Mouse (Mus musculus) spleen, adult 18-20 months (tissue): ENCODE data around the gene Ndst2.

Experiments
- DNase-seq, 2 experiments: peaks; one replicate each; pipeline ENCODE4 v3.0.0; 2022; ENCODE audit warnings: mixed read lengths in 2 of 2

Ndst2 gene

DNA sequence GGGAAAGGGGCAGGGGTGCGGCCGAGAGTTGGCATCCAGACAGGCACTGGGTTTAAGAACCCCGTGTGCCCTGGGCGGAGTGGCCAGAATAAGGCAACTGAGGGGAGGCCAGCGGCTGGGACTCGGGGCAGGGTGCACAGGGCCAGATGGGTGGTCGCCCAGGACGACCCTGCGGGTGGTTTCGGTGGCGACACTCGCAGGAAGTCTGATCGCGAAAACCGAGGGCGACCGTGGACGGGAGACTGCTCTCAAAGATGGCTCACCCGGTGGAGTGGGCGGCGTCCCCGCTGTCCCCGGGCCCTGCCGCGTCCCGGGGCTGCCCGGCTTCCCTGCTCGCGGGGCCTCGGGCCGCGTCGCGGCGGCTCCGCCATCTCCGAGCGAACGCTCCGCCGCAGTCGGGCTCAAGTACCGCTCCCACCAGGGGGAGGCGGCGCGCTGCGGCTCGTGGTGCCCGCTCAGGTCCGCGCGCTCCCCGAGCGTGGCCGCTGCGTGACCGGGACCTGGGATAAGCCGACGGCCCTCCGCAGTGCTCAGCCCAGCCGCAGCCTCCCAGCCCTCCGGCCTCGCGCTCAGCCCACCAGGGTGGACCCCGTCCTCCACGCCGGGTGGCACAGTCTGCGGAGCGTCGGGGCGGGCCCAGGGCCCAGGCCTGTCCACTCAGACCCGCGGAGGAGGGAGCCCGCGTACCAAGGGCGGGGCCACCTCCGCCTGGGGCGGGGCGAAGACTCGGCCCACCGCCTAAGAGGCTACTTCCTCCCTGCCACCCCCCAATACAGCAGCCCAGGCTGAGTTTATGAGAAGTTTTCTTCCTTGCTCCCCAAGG lies at the start of gene Ndst2:
Ndst2 (minus strand) TSS at position 611 of the 823 bp plus-strand sequence.
- peak; percentile 84 to 87 for DNase-seq

GRCm38 (mm10) chr14:20783526-20783925 lies 49.2 kb upstream of the Ndst2 start:
- no peak for DNase-seq

DNA sequence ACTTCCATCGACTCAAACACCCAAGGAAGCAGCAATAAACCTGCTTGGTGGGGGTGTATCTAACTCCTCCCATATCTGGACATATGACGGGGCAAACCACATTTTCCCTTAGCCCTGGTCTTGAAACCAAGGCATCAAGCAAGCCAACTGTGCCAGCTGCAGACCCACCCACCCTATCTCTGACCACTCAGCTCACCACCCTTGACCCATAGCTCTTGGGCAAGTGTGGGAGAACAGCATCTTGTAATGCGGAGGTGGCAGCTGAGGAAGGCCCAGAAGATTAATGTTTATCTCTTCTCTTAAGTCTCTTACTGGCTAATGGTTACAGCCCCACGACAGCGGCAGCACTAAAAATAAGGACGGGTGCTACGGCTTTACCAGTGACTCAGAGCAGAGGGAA lies 48.5 kb upstream of the Ndst2 start:
- no peak for DNase-seq

GRCm38 (mm10) chr14:20780217-20780616 lies 45.9 kb upstream of the Ndst2 start:
- DNase-seq = no peak

DNA sequence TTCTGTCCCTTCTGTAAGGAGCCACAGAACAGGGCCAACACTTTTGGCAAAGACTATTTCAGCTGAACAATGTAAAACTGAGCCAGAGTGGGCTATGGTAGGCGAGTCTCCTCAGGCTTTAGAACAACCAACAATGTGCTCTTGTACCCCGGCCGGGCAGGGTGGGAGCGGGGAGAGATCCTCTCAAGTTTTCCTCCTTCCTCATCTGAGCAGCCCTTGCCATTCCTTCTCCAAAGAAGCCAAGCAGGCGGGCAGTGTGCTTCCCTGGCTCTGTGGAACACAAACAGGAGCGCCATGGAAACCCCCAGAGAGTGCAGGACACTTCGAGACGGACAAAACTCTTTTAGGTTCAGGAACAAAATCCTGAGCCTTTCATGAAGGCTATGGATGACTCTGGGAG lies 44.1 kb upstream of the Ndst2 start:
- no peak for DNase-seq

DNA sequence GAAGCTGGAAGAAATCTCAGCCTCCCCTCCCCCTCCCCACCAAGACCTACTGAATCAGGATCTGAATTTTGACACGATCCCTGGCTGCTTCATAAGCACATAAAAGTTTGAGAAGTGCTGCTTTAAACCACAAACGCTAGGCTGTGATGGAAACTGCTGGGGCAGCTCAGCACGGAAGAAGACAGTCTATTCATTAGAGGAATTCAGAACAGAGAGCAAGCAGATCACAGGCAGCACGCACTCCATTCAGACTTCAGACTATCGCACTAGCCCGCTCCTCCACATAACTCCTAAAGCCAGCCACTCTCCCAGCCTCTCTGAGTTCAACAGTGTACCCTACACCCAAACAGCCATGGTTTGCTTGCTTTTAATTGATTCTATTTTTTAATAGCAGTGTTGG lies 41.3 kb upstream of the Ndst2 start:
- no peak for DNase-seq

GRCm38 (mm10) chr14:20773410-20773809 lies 39.0 kb upstream of the Ndst2 start:
- no peak for DNase-seq

DNA sequence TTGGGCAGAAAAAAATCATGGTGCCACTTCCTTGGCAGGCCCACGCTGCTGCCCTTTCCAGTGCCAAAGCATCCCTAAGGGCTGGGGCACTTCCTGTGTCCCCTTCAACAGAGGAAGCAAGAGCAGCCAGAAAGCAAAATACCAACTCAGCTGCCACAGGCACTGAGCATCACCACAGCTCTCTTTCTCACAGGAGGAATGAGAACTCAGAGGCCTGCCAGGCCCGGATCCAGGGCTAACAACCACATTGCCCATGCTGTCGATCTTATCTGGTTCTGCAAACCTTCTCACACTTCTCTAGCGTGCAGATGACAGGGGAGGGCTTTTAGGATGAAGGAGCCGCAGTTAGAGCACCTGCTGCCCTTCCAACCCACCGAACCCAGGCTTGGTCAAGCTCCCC lies 38.4 kb upstream of the Ndst2 start:
- DNase-seq = no peak

GRCm38 (mm10) chr14:20771941-20772340 lies 37.6 kb upstream of the Ndst2 start:
- DNase-seq = no peak

DNA sequence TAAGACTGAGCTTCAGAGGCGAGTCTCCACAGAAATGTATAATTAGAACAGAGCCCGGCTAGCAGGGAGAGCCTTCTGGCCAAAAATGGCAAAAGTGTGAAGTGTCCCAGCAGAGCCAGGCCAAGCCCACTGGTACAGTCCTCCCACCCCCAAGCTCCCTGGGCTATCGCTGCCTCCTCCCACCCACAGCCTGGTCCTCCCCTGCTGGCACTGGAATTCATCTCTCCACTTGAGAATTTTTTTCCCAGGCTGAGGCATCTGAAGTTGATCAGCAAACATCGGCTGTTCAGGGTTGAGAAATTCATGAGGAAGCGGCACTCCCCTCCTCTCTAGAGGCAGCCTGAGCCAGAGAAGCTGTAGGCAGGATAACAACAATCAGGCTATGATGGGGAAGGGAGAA lies 34.2 kb upstream of the Ndst2 start:
- DNase-seq = no peak

GRCm38 (mm10) chr14:20767936-20768335 lies 33.6 kb upstream of the Ndst2 start:
- DNase-seq = no peak

DNA sequence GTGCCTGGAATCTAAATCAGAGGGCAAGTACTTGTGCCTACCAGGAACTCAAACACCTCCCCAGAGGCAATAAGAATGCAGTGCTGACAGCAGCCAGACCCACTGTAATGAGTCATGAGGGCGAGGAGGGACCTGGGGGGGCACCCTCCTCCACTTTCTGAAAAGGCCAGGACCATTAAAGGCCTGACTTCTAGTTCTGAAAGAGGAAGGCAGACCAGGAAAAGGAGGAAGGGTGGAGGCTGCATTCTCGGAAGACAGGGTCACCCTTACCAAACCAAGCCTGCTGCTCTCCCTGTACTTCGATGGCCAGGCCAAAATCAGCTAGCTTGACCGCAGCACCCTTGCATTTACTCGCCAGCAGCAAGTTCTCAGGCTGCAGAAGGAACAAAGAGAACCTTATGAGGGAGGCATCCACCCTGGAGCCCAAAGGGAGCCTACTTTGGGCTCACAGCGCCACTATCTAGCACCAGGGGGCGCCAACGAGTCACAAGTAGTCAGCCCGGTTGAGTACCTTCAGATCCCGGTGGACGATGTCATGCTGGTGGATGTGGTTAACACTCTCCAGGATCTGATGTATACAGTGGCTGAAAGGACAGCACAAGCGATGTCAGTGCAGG lies 31.4 kb upstream of the Ndst2 start:
- DNase-seq = peak; percentile 60 to 85

GRCm38 (mm10) chr14:20764942-20765341 lies 30.6 kb upstream of the Ndst2 start:
- no peak for DNase-seq

DNA sequence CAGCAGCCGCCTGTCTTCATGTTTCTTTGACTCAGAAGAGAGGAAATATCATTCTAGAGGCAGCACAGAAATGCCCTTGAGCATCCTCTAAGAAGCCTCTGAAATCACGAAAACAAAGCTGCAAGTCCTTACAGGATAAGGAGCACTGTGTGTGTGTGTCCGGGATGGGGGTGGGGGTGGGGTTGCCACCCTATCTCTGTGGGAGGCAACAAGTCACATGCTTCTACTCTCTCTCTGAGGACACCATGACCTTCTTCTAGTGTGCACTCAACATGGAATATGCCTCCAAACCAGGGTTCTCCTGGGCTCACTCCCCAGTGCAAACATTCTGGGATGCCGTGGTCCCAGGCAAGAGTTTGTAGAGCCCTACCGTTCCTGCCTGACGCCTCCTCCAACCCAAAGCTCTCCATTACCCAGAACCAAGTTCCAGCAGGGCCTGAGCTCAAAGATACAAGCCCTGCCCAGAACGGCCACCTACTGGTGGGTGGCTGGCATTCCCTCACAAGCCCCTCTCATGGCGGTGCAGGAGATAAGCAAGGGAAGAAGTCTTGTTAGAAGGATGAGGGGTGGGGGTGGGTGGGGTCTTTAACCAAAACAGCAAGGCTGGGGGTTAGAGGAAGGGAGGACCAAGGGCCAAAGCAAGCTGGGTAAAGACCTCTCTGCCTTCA lies 24.5 kb upstream of the Ndst2 start:
- no peak for DNase-seq

DNA sequence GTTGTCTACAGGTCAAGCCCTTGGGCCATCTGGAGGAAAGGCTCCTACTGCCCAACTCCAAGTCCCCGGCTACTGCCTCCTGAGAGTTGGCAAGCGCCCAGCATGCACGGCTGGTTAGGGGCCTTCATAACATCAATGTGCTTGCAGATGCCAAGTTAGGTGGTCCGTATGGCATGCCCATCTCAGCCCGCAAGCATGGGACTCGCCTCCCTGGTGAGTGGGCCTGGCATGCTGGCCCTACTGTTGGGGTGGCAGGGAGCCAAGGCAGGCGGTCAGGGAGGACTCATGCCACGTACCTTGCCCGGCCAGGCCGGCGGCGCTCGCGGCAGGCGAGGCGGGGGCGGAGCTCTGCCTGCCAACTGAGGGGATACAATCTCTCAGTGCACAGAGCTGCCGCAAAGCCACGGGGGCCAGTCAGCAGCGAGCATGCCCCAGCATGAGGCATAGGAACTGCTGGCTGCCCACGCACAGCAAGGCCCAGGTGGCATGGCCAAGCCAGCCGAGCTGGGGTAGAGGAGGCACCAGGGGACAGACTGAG lies 23.1 kb upstream of the Ndst2 start:
- no peak for DNase-seq

DNA sequence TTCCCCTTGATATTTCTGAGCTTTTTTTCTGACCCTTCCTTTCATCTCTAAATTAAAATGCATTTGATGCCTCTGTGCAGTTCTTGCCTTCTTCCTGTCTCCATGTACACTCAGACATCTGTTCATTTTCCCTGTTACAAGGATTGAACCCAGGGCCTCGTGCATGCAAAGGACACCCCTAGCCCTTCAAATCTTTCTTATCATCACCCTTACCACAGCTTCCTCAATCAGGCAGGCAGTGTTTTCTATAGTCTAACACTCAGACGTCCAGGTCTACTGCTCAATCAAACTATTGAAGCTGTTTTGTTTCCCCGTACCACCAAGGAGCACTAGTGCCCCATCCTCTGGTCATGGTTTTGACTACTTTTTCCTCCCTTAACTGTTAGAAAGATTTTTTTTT lies 19.4 kb upstream of the Ndst2 start:
- DNase-seq = no peak

DNA sequence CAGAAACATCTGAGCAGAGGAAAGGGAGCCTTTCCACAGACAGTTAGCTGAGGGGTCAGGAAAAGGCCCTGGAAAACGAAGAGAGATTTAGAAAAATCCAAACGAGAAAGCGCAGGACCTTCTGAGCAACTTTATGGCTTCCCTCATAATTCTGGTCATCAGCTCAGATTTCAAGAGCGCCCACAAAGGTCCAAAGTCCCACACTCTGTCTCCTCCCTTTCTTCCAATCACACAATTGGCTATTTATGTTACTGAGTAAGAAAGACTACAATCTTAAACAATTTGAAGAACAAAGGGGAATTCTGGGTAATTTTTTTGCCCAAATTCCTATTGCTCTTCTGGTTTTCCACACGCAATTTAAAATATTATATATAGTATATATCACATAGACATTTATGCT lies 16.1 kb upstream of the Ndst2 start:
- no peak for DNase-seq

- DNase-seq = no peak
These were observed 15.2 kb upstream of the Ndst2 start for GRCm38 (mm10) chr14:20749494-20750051.

DNA sequence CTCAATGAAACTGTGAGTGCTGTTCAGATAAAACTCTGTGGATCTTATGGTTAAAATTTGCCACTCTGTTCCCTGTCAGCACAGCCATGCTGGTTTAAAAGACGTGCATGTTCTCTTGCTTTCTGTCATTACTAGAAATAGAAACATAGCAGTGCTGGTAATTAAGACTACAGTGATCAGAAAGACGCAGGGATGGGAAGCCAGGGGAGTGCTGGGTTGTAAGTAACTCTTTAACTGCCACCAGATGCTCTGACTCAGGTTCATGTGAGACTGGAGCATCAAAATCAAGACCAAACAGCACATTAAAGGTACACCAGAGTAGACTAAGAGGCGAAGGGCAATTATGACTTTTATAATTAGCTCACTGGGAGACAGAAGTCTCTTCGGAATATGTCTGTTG lies 14.0 kb upstream of the Ndst2 start:
- no peak for DNase-seq

DNA sequence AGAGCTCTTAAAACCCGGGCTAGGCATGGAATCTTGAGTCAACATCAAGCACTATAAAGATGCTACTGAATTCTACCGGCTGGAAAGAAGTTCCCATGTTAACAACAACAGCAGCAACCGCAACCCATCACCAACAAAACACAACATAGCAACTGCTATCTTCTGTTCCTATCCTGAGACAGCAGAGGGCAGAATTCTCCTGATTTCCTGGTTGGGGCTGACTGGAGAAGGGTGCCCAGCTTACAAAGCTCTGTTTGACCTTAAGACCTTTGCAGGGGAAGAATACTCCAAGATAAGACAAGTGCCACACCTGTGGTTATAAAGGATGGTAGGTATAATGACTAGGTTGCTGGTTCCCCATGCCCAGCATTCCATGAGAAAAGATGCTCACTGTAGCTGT lies 12.6 kb upstream of the Ndst2 start:
- no peak for DNase-seq

DNA sequence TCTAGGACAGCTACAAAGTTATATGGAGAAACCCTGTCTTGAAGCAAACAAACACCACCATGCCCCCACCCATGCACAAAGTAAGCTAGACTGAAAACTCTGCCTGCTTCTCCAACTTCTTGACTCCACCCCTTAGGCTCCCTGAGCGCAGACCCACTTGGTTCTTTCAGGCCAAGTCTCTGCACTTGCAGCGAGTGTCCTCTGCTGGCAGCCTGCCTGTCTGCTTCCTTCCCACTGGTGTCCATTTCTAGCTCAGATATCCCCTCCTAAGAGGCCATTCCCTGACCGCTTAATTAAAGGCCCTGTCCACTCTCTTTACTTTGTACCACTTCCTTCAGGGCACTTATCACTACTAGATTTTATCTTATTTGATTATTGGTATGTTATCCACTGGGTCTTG lies 9.3 kb upstream of the Ndst2 start:
- DNase-seq = no peak

GRCm38 (mm10) chr14:20741301-20741700 lies 6.9 kb upstream of the Ndst2 start:
- DNase-seq = no peak

- DNase-seq = no peak
These were observed 4.1 kb upstream of the Ndst2 start for GRCm38 (mm10) chr14:20738511-20738910.
